Mouse (Mus musculus): Measurements from ENCODE around the gene Foxs1.

DNA sequence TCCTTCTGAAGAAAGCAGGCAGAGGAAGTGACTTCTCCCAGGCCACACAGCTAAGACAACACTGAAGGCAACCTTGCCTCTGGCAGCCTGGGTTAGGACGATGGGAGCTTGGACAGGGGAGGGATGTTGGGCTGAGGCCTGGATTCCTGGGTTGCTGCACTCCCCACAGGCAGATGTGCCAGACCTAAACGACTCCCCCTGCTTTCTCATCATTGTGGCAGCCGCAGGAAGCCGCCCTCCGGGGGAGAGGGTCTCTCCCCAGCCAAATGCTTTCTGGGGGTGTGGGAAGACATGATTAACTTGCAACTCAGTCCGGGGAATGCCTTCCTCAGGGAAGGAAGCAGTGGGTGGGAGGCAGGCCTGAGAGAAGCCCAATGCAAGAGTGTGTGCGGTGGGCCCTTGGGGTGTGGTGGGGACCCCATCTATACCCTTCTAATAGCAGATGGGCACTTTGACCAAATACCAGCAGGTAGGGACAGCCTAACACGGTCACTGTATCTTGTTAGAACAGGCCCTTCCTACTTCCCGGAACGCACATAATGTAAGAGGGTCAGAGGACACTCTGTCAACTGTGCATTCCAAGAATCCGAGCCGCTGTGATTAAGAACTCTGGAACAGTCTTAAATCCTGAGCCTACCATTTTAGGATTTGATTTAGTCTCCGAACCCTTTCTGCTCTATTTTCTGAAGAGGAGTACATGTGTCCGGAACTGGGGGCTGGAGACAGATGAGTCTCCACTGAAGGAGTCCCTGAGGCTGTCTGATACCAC, 4.6 kb downstream of the Foxs1 start:
- TF ChIP-seq POLR2A (IDR thresholded peaks at IDR 0.05; ENCODE audit: low read depth, low read length) (no peak), CTCF (IDR thresholded peaks at IDR 0.05; ENCODE audit: extremely low read depth, insufficient read length, insufficient replicate concordance, low read depth, low read length) (no peak)

Measured in small intestine, adult 2 months (tissue).